Mouse (Mus musculus) liver, embryonic 14.5 days (tissue): ENCODE measurements around the gene Zbtb5. TPM values are rescaled to one million over a fixed set of nuclear protein-coding genes. Genes with fewer than 3 reads are reported as not detected.

Source experiments
- ATAC-seq: fragments of 200-750 bp; cut with Nextera tagmentation; 2 replicates; pipeline ENCODE4 v1.8.0; 2017; ENCODE audit warnings: moderate number of reproducible peaks, mild to moderate bottlenecking, moderate library complexity; ENCODE audit not compliant: insufficient read depth
- DNase-seq, 3 experiments: peaks; one replicate each; pipeline ENCODE4 v3.0.0-alpha.2; 2012 to 2013; ENCODE audit warnings: low read depth in 3 of 3, low spot score in 3 of 3
- H3K27ac ChIP-seq: fragments of 300-500 bp; sonication (generic); 2 replicates; pipeline ENCODE4 v1.5.1; 2014; ENCODE audit warnings: moderate library complexity, mild to moderate bottlenecking, control low read depth, inconsistent platforms
- H3K27me3 ChIP-seq: fragments of 300-500 bp; sonication (generic); 2 replicates; pipeline ENCODE4 v1.6.1; 2014; ENCODE audit warnings: mild to moderate bottlenecking, low read length, moderate library complexity; ENCODE audit not compliant: control insufficient read depth, insufficient read depth
- H3K36me3 ChIP-seq: fragments of 300-500 bp; sonication (generic); replicated peaks from 2 replicates; pipeline ENCODE4 v1.6.1; 2014; ENCODE audit warnings: low read depth; ENCODE audit not compliant: control insufficient read depth, insufficient read depth
- H3K4me1 ChIP-seq, 2 experiments: fragments of 200-500 bp in 1 of 2; fragments of 300-500 bp in 1 of 2; sonication (generic) in 1 of 2; replicated peaks; 2 replicates each; pipeline ENCODE4 v1.6.1; 2012 to 2014; ENCODE audit warnings: antibody characterized with exemption in 1 of 2, inconsistent platforms in 1 of 2, low read length in 1 of 2; ENCODE audit not compliant: control insufficient read depth in 2 of 2, insufficient read depth in 2 of 2
- H3K4me2 ChIP-seq: fragments of 300-500 bp; sonication (generic); 2 replicates; pipeline ENCODE4 v1.6.1; 2014; ENCODE audit warnings: low read depth, mild to moderate bottlenecking, control low read depth, moderate library complexity
- H3K4me3 ChIP-seq, 2 experiments: fragments of 200-500 bp in 1 of 2; fragments of 300-500 bp in 1 of 2; sonication (generic) in 1 of 2; 2 replicates each; pipeline ENCODE4 v1.5.1; 2012 to 2014; ENCODE audit warnings: low read depth in 2 of 2, low read length in 2 of 2, mild to moderate bottlenecking in 2 of 2, control low read depth in 1 of 2, inconsistent platforms in 1 of 2, moderate library complexity in 1 of 2; ENCODE audit not compliant: insufficient read depth in 1 of 2
- H3K9ac ChIP-seq: fragments of 300-500 bp; sonication (generic); replicated peaks from 2 replicates; pipeline ENCODE4 v1.6.1; 2014; ENCODE audit warnings: mild to moderate bottlenecking, control low read depth, moderate library complexity
- H3K9me3 ChIP-seq: fragments of 300-500 bp; sonication (generic); 2 replicates; pipeline ENCODE4 v1.6.1; 2016; ENCODE audit warnings: low read length, mixed read lengths; ENCODE audit not compliant: control insufficient read depth
- CTCF ChIP-seq: IDR thresholded peaks from 2 replicates; pipeline ENCODE4 v1.5.1; 2016; ENCODE audit warnings: antibody characterized with exemption, low read depth, control low read depth
- EP300 ChIP-seq: IDR thresholded peaks from 2 replicates; pipeline ENCODE4 v1.6.1; 2016; ENCODE audit warnings: antibody characterized with exemption, low read depth
- WGBS: fragments of 180-500 bp; shearing (Covaris S2); extraction: QIAGEN DNeasy Blood & Tissue Kit; methylation state at CpG from one replicate; pipeline ENCODE4 v1.1.7; 2014; ENCODE audit not compliant: insufficient replicate concordance; 5-methylcytosine and 5-hydroxymethylcytosine counted together
- polyA plus RNA-seq, 2 experiments: library from polyadenylated mRNA; depleted of rRNA in 1 of 2; stranded (reverse) in 1 of 2; unstranded in 1 of 2; fragments of >200 nt; fragmentation: Nextera tagmentation in 1 of 2; extraction: Ambion mirVana in 1 of 2; gene quantifications; 2 replicates each; pipeline versions ENCODE4 v1.2.1 to v1.2.3; 2012 to 2014

Zbtb5 gene
- polyA plus RNA-seq, 2 experiments = 3.5 to 4.5 TPM

DNA sequence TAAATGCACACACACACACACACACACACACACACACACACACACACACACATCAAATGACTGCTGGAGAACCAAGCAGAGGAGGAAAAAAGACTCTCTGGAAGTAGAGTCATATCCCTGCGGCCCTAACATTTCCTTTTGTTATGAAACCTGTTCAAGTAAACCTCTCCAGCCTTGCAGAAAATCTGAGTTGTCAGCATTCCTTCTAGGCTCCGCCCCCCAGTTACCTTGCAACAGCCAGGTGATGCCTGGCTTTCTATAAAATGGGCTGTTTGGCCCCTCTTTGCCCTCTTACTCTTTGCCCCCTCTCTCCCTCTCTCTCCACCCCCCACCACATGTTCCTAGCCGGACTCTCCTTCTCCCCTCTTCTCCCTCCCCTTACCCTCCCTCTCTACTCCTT, 46.5 kb downstream of the Zbtb5 start:
- ATAC-seq (no peak), DNase-seq (no peak)
- no peak overlapping the region for H3K4me3 ChIP-seq
- no peaks in the 10 kb centered on the region for H3K27me3 ChIP-seq
- no peak overlapping the region for H3K27ac ChIP-seq
- 60% methylated on average over 3 of the region's 3 CpGs for WGBS
- no peaks in the 10 kb centered on the region for H3K36me3 ChIP-seq
- no peak overlapping the region for H3K4me2 ChIP-seq
- no peak for TF ChIP-seq EP300
- TF ChIP-seq CTCF = no peak
- no peak overlapping the region for H3K9ac ChIP-seq
- no peaks in the 10 kb centered on the region for H3K9me3 ChIP-seq
- no peaks in the 10 kb centered on the region for H3K4me1 ChIP-seq

GRCm38 (mm10) chr4:44965175-44965574, 47.0 kb downstream of the Zbtb5 start:
- Histone ChIP-seq H3K9me3 (no peaks in the 10 kb centered on the region), H3K27me3 (no peaks in the 10 kb centered on the region), H3K9ac (no peak overlapping the region), H3K4me2 (no peak overlapping the region), H3K27ac (no peak overlapping the region), H3K4me1 (no peaks in the 10 kb centered on the region), H3K36me3 (no peaks in the 10 kb centered on the region), H3K4me3 (no peak overlapping the region)
- DNase-seq = no peak
- WGBS = 60% methylated on average over 2 of the region's 2 CpGs
- no peak for ATAC-seq
- TF ChIP-seq EP300 (no peak), CTCF (no peak)

DNA sequence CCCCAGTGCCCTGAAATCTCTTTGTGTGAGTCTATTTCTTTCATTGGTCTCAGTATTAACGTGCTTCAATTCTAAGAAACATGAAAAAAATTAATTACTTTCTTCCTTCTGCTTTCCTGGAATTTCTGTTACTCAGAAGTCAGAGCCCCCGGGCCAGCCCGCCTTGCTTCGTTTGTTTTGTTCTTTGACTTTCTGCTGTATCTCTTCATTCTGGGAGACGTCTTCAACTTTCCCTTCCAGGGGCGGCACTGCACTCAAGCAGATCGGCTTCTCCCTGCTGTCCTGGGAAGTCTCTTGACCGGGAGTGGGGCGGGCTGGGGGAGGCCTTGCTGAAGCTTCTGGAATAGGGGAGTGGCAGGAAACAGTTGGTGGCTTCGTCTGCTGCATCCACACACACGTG, 49.1 kb downstream of the Zbtb5 start:
- no peaks in the 10 kb centered on the region for H3K36me3 ChIP-seq
- H3K4me1 ChIP-seq = no peaks in the 10 kb centered on the region
- ATAC-seq (no peak), DNase-seq (no peak)
- H3K9me3 ChIP-seq = no peaks in the 10 kb centered on the region
- H3K27ac ChIP-seq = no peak overlapping the region
- no peak overlapping the region for H3K4me2 ChIP-seq
- H3K27me3 ChIP-seq = no peaks in the 10 kb centered on the region
- no peak overlapping the region for H3K4me3 ChIP-seq
- no peak overlapping the region for H3K9ac ChIP-seq
- no peak for TF ChIP-seq EP300
- TF ChIP-seq CTCF = no peak
- WGBS = 34% methylated on average over 11 of the region's 11 CpGs

GRCm38 (mm10) chr4:44959220-44959619, 53.0 kb downstream of the Zbtb5 start:
- no peak for TF ChIP-seq CTCF
- no peak for TF ChIP-seq EP300
- 75% methylated on average over 13 of the region's 13 CpGs for WGBS
- no peak overlapping the region for H3K4me3 ChIP-seq
- DNase-seq (no peak), ATAC-seq (no peak)
- no peak overlapping the region for H3K27ac ChIP-seq
- H3K4me1 ChIP-seq = no peaks in the 10 kb centered on the region
- H3K4me2 ChIP-seq = no peak overlapping the region
- H3K36me3 ChIP-seq = no peaks in the 10 kb centered on the region
- H3K9me3 ChIP-seq = no peaks in the 10 kb centered on the region
- H3K27me3 ChIP-seq = no peaks in the 10 kb centered on the region
- H3K9ac ChIP-seq = no peak overlapping the region

DNA sequence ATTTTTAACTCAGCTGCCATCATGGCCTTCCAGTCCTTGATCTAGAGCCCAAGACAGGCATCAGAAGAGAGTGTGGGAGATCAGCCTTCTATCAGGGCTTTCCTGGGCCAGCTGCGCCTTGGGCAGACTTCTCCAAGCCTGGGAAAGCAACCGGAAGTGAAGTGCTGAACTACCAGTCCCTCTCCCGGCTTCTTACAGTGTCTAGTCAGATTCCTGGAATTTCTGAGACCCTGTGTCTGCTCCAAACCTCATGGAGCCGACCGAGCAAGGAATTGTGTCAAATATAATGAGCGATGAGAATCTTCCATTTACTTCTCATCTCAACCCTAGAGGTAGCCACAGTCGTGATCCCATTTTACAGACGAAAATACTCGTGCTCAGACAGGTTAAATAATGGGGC, 53.4 kb downstream of the Zbtb5 start:
- Histone ChIP-seq H3K4me2 (no peak overlapping the region), H3K9me3 (no peaks in the 10 kb centered on the region), H3K27ac (no peak overlapping the region), H3K4me1 (no peaks in the 10 kb centered on the region), H3K4me3 (no peak overlapping the region), H3K27me3 (no peaks in the 10 kb centered on the region), H3K36me3 (no peaks in the 10 kb centered on the region), H3K9ac (no peak overlapping the region)
- no peak for ATAC-seq
- DNase-seq = no peak
- WGBS = 68% methylated on average over 9 of the region's 9 CpGs
- no peak for TF ChIP-seq CTCF
- no peak for TF ChIP-seq EP300
